Mouse (Mus musculus) cerebellum, adult 2 months (tissue): Measurements from ENCODE around the gene Taf5. TPM values are rescaled to one million over a fixed set of nuclear protein-coding genes. Genes with fewer than 3 reads are reported as not detected.

ENCODE experiments used
- DNase-seq, 2 experiments: peaks; one replicate each; pipeline ENCODE4 v3.0.0; 2021
- H3K27ac ChIP-seq: fragments of 200-500 bp; 2 replicates; pipeline ENCODE4 v1.5.1; 2012; ENCODE audit warnings: low read length, control low read depth, inconsistent platforms; ENCODE audit not compliant: insufficient read depth
- H3K27me3 ChIP-seq: fragments of 200-500 bp; 2 replicates; pipeline ENCODE4 v1.6.1; 2012; ENCODE audit warnings: inconsistent platforms, mild to moderate bottlenecking, low read length, moderate library complexity; ENCODE audit not compliant: control insufficient read depth, insufficient read depth
- H3K4me1 ChIP-seq: fragments of 200-500 bp; 2 replicates; pipeline ENCODE4 v1.6.1; 2011; ENCODE audit warnings: low read length; ENCODE audit not compliant: control insufficient read depth, insufficient read depth
- H3K4me3 ChIP-seq: fragments of 200-500 bp; replicated peaks from 2 replicates; pipeline ENCODE3; 2011; ENCODE audit warnings: mild to moderate bottlenecking, low read depth, low read length, control low read depth; ENCODE audit not compliant: insufficient read depth
- CTCF ChIP-seq: fragments of 200-500 bp; IDR thresholded peaks from 2 replicates; pipeline ENCODE4 v1.5.1; 2011; ENCODE audit warnings: low read depth, mild to moderate bottlenecking, control low read depth, low read length, moderate library complexity, borderline replicate concordance; ENCODE audit not compliant: insufficient read depth
- POLR2A ChIP-seq: fragments of 200-500 bp; IDR thresholded peaks from 2 replicates; pipeline ENCODE4 v1.6.1; 2011; ENCODE audit warnings: low read length, control low read depth, borderline replicate concordance; ENCODE audit not compliant: insufficient read depth
- WGBS: fragments of 180-500 bp; shearing (Covaris S2); methylation state at CpG from one replicate; pipeline ENCODE4 v1.1.7; 2018; 5-methylcytosine and 5-hydroxymethylcytosine counted together
- polyA plus RNA-seq: library from polyadenylated mRNA; depleted of rRNA; stranded (reverse); fragments of >200 nt; gene quantifications from 2 replicates; pipeline ENCODE4 v1.2.3, GENCODE M21; 2012

The Taf5 gene
- polyA plus RNA-seq, 1 experiment = 5.2 TPM

DNA sequence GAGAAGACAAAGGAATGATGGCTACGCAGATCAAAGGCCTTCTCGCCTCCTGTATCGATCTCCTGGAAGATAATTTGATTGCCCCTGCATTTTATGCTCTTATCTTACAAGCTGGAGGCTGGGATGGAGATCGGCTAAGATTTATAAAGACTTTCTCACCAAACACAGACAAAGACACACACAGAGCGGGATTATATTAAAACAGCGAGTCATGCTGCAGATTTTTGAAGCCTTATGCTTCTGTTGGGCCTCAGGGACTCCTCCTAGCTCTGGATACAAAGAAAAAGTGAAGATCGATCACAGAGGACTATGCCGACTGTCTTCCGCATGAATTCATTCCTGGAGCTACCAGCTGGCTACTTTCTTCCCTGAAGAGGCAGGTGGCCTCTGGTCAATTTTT lies 37.8 kb upstream of the Taf5 start:
- Histone ChIP-seq H3K4me3 (no peak overlapping the region), H3K4me1 (no peaks in the 10 kb centered on the region), H3K27me3 (no peaks in the 10 kb centered on the region), H3K27ac (no peak overlapping the region)
- 50% methylated on average over 9 of the region's 9 CpGs for WGBS
- TF ChIP-seq POLR2A (no peak), CTCF (no peak)
- DNase-seq = no peak

GRCm38 (mm10) chr19:47031770-47032169 lies 35.8 kb upstream of the Taf5 start:
- TF ChIP-seq POLR2A (no peak), CTCF (no peak)
- 93% methylated on average over 6 of the region's 6 CpGs for WGBS
- H3K4me1 ChIP-seq = no peaks in the 10 kb centered on the region
- DNase-seq = no peak
- no peak overlapping the region for H3K27ac ChIP-seq
- H3K27me3 ChIP-seq = no peaks in the 10 kb centered on the region
- no peak overlapping the region for H3K4me3 ChIP-seq

GRCm38 (mm10) chr19:47034916-47035315 lies 32.6 kb upstream of the Taf5 start:
- H3K4me1 ChIP-seq = no peaks in the 10 kb centered on the region
- no peak overlapping the region for H3K4me3 ChIP-seq
- no peak for DNase-seq
- TF ChIP-seq POLR2A = no peak
- no peak for TF ChIP-seq CTCF
- no peaks in the 10 kb centered on the region for H3K27me3 ChIP-seq
- 91% methylated on average over 4 of the region's 4 CpGs for WGBS
- H3K27ac ChIP-seq = no peak overlapping the region

DNA sequence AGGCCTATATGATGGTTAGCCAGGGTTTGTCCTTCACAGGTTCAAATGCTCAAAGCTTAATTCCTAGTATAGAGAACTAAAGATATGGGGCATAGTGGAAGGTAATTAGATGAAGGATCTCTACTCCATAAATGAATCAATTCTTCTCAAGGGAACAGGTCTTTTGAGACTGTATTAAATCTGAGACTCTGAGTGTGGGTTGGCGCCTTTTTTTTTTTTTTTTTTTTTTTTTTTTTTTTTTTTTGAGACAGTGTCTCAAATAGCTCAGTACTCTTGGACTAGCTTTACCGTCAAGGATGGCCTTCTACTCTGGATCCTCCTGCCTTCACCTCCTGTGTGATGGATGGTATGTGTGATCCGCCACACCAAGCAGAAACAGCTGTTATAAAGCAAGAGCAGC lies 30.9 kb upstream of the Taf5 start:
- no peak overlapping the region for H3K27ac ChIP-seq
- no peak for DNase-seq
- H3K4me1 ChIP-seq = no peaks in the 10 kb centered on the region; the same call in 1 of the 2 replicates
- no peak overlapping the region for H3K4me3 ChIP-seq
- no peak for TF ChIP-seq CTCF
- no peak for TF ChIP-seq POLR2A
- 82% methylated on average over 3 of the region's 3 CpGs for WGBS
- no peaks in the 10 kb centered on the region for H3K27me3 ChIP-seq

GRCm38 (mm10) chr19:47040720-47041473 lies 26.6 kb upstream of the Taf5 start:
- TF ChIP-seq POLR2A = no peak
- TF ChIP-seq CTCF = no peak
- Histone ChIP-seq H3K4me1 (no peaks in the 10 kb centered on the region; the same call in 1 of the 2 replicates), H3K4me3 (no peak overlapping the region), H3K27me3 (no peaks in the 10 kb centered on the region), H3K27ac (no peak overlapping the region)
- peak in 1 of 2 experiments; percentile 56 for DNase-seq
- 39% methylated on average over 3 of the region's 3 CpGs for WGBS

- Histone ChIP-seq H3K4me1 (no peaks in the 10 kb centered on the region; the same call in 1 of the 2 replicates), H3K27me3 (no peaks in the 10 kb centered on the region), H3K4me3 (no peak overlapping the region), H3K27ac (no peak overlapping the region)
- WGBS = 87% methylated on average over 3 of the region's 3 CpGs
- no peak for DNase-seq
- 0 out of 2 replicates have a peak, but pooled peaks have one; percentile 11 for TF ChIP-seq CTCF
- TF ChIP-seq POLR2A = no peak
Observed at GRCm38 (mm10) chr19:47043608-47044007, 23.9 kb upstream of the Taf5 start.

DNA sequence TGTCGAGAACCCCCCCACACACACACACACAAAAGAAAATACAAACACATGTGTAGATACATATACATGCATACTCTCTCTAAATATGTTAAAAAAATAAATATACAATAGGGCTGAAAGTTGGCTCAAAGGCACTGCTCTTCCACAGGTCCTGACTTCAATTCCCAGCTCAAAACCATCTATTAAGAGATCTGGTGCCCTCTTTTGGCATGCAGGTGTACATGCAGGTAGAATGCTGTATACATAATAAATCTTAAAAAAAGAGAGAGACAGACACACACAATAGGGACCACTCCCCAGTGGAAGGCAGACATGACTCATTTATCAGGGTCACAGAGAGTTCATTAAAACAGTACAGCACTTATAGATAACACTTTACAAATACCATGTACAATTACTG lies 21.2 kb upstream of the Taf5 start:
- no peak overlapping the region for H3K4me3 ChIP-seq
- H3K27ac ChIP-seq = no peak overlapping the region
- WGBS = 100% methylated on average over 1 of the region's 1 CpGs
- H3K4me1 ChIP-seq = peaks cover 4% of the 10 kb centered on the region; the same call in 1 of the 2 replicates
- no peak for DNase-seq
- no peaks in the 10 kb centered on the region for H3K27me3 ChIP-seq
- TF ChIP-seq POLR2A (no peak), CTCF (no peak; the same call in 1 of the 2 replicates)

DNA sequence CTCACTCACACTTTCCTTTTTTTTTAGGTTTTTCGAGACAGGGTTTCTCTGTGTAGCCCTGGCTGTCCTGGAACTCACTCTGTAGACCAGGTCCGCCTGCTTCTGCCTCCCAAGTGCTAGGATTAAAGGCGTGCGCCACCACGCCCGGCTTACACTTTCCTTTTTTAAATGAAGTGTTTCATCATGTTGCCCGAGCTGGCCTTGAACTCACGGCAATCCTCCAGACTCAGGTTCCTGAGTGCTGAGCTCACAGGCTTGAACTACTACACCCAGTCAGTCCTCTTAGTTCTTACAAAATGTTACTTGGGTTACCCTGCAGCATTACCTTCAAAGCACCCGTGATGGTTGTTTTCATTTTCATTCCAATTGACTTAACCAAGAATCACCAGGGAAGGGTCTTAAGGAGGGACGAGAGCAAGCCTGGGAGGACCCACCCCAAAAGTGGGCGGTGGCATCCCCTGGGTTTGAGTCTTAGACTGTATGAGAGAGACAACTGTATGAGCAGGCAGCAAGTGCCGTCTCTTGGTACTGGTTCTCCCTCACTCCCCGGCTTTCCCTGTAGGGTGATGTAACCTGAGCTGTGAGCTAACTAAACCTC lies 20.2 kb upstream of the Taf5 start:
- Histone ChIP-seq H3K4me3 (no peak overlapping the region), H3K27me3 (no peaks in the 10 kb centered on the region), H3K27ac (no peak overlapping the region), H3K4me1 (0 out of 2 replicates have a peak, but pooled peaks cover 4% of the 10 kb centered on the region)
- TF ChIP-seq POLR2A (no peak), CTCF (no peak)
- no peak for DNase-seq
- 90% methylated on average over 13 of the region's 13 CpGs for WGBS
